9 mouse cellular contexts compared by ENCODE assay signal in the genomic region with DNA sequence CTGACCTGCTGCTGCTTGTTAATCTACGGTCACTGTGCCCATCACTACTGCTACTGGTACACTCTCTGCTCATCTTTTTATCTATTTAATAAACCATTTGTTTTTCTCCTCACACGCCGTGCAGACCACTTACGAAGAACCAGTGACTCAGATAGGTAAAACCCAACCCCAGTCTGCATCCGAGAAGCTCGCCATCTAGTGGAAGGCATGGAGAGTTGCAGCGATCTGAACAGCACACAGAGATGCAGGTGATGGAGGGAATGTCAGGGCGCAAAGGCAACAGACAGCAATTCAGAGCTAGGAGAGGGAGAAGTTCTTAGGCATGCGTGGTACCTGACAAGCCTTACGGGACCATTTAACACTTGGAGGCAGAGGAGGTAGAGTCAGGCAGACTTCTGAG. TPM values are rescaled to one million over a fixed set of nuclear protein-coding genes. Genes with fewer than 3 reads are reported as not detected.
DNase-seq lines count a peak whose midpoint lies in the region; TF ChIP-seq lines count a peak whose summit lies in the region.
"Had no signal": no experiment of that assay in that cellular context is flagged by ENCODE, and none has a peak within 500 bp of the region (broad histone marks: within the 10 kb centered on the region; RNA-seq: fewer than 3 reads in every experiment).

No protein-coding gene starts in this region.

- no peak overlapping the region for H3K4me2 ChIP-seq in CH12.LX (ENCODE audit: insufficient read depth, low read depth, poor library complexity, severe bottlenecking)
- H3K4me2 ChIP-seq: midbrain, embryonic 12.5 days had no signal

- H3K27me3 ChIP-seq in CH12.LX (replicated peaks): peaks cover 80% of the 10 kb centered on the region
- H3K27me3 ChIP-seq: midbrain, embryonic 12.5 days had no signal

- no peaks in the 10 kb centered on the region for H3K9me3 ChIP-seq in CH12.LX (replicated peaks; ENCODE audit: low read length)
- H3K9me3 ChIP-seq: midbrain, embryonic 12.5 days had no signal

- TF ChIP-seq POLR2A in CH12.LX (IDR thresholded peaks at IDR 0.05; ENCODE audit: low read depth, low read length): no peak

- TF ChIP-seq RAD21 in CH12.LX (IDR thresholded peaks at IDR 0.05; ENCODE audit: low read depth, low read length): peak; percentile 58

- H3K4me3 ChIP-seq in CH12.LX (replicated peaks in 1 of 3; ENCODE audit: low read depth in 2 of 3, low read length in 2 of 3, poor library complexity in 1 of 3): no peak overlapping the region
- H3K4me3 ChIP-seq: midbrain, embryonic 12.5 days had no signal

- no peak for TF ChIP-seq EP300 in CH12.LX (IDR thresholded peaks at IDR 0.05; ENCODE audit: low read length)

- no peaks in the 10 kb centered on the region for H3K36me3 ChIP-seq in CH12.LX (replicated peaks in 1 of 2; ENCODE audit: control insufficient read depth in 1 of 2, insufficient read depth in 1 of 2, low read length in 1 of 2)
- H3K36me3 ChIP-seq: midbrain, embryonic 12.5 days had no signal

- intact Hi-C loops in left cerebral cortex, postnatal 4 days (cut with DNase I): no loop called here
- intact Hi-C loops in heart, postnatal 25 days (cut with DNase I): no loop called here

- DNase-seq in left cerebral cortex, adult 18-20 months (ENCODE audit: low spot score in 2 of 2): peak; percentile 34 to 45
- no peak for DNase-seq in left cerebral cortex, postnatal 4 days
- peak; percentile 44 for DNase-seq in CH12.LX (ENCODE audit: extremely low read depth)
- DNase-seq in R1 (ENCODE audit: low read depth, low spot score): peak; percentile 74
- peak; percentile 22 for DNase-seq in embryo, embryonic 9.5 days (ENCODE audit: extremely low spot score)
- peak; percentile 51 for DNase-seq in mesoderm, embryonic 11.5 days (ENCODE audit: low read depth, low spot score)
- no peak for DNase-seq in heart, postnatal 25 days (ENCODE audit: low spot score)

- no peaks in the 10 kb centered on the region for H3K79me2 ChIP-seq in CH12.LX (replicated peaks; ENCODE audit: control insufficient read depth, extremely low read depth, insufficient read depth, poor library complexity, severe bottlenecking)

- H3K27ac ChIP-seq in CH12.LX (ENCODE audit: insufficient read depth, low read depth): no peak overlapping the region
- H3K27ac ChIP-seq: midbrain, embryonic 12.5 days had no signal

- no peaks in the 10 kb centered on the region for H3K4me1 ChIP-seq in CH12.LX (ENCODE audit: control insufficient read depth in 1 of 2, insufficient read depth in 2 of 2)
- H3K4me1 ChIP-seq: midbrain, embryonic 12.5 days had no signal

- in situ Hi-C loops in CH12.LX (cut with MboI; ENCODE audit: low pct_ligation_motif_present, low pct_unique_long_range_greater_than_20kb, low sequenced_read_pairs): no loop called here

- dilution Hi-C loops in CH12.LX (cut with MboI; ENCODE audit: extremely low pct_ligation_motif_present, extremely low pct_unique_long_range_greater_than_20kb, low sequenced_read_pairs): no loop called here

- H3K9ac ChIP-seq in CH12.LX (ENCODE audit: insufficient read depth, low read depth): no peak overlapping the region
- H3K9ac ChIP-seq: midbrain, embryonic 12.5 days had no signal

- peak; percentile 76 to 88 for TF ChIP-seq CTCF in CH12.LX (conservative IDR thresholded peaks at IDR 0.05 in 1 of 2, IDR thresholded peaks at IDR 0.05 in 1 of 2; ENCODE audit: low read depth in 2 of 2, low read length in 2 of 2)

TF ChIP-seq in CH12.LX, 34 proteins besides CTCF, POLR2A, EP300 and RAD21:
- TF ChIP-seq SMC3 (IDR thresholded peaks at IDR 0.05; ENCODE audit: low read depth, low read length): peak; percentile 89
- no peak for TF ChIP-seq HCFC1 (IDR thresholded peaks at IDR 0.05; ENCODE audit: low read depth, low read length)
- no peak for TF ChIP-seq JUN (IDR thresholded peaks at IDR 0.05; ENCODE audit: insufficient read depth, low read depth, low read length)
- TF ChIP-seq IRF4 (IDR thresholded peaks at IDR 0.05; ENCODE audit: low read depth, low read length): 0 out of 2 replicates have a peak, but pooled peaks have one; percentile 9

RNA-seq across cellular contexts. Expression of a gene that starts 10.7 kb away (rescaled TPM):
- total RNA-seq in left cerebral cortex, adult 18-20 months (2021): not detected
- not detected for total RNA-seq in left cerebral cortex, postnatal 4 days (2021)
- total RNA-seq in CH12.LX (2012; rRNA removed) (not detected in 2 replicates), CH12.LX (2014; rRNA removed) (not detected in 2 replicates)
- not detected in 2 replicates for polyA plus RNA-seq in CH12.LX (2012; ENCODE audit: insufficient read length, low read depth)
- not detected for total RNA-seq in heart, postnatal 25 days (2021)
- total RNA-seq: heart, adult 18-20 months had no signal
- polyA plus RNA-seq: midbrain, embryonic 12.5 days had no signal

RNA-seq across cellular contexts. Expression of a gene that starts 14.8 kb away (rescaled TPM):
- total RNA-seq in left cerebral cortex, adult 18-20 months (2021): 10 to 100 TPM; 19.7 to 19.8 TPM
- 10 to 100 TPM in 1 of 2 experiments, 1 to 10 TPM in 1; 7.1 to 10.8 TPM for total RNA-seq in left cerebral cortex, postnatal 4 days (2021)
- total RNA-seq in CH12.LX (2012; rRNA removed) (0.04 TPM in 2 replicates), CH12.LX (2014; rRNA removed) (not detected in 2 replicates)
- polyA plus RNA-seq in CH12.LX (2012; ENCODE audit: insufficient read length, low read depth): 0.07 TPM in 2 replicates
- not detected for total RNA-seq in heart, postnatal 25 days (2021)
- total RNA-seq: heart, adult 18-20 months had no signal

Comparison
In these comparisons a context has a peak if more than half of its experiments do, and no peak if none do; other contexts are left out.
1. DNase-seq: peak in left cerebral cortex, adult 18-20 months (2 of 2), CH12.LX (single experiment), R1 (single experiment), embryo, embryonic 9.5 days (single experiment) and mesoderm, embryonic 11.5 days (single experiment); none in left cerebral cortex, postnatal 4 days (single experiment) and heart, postnatal 25 days (single experiment).
2. RNA of a gene that starts 14.8 kb away (total RNA-seq): 19.7 to 19.8 TPM in left cerebral cortex, adult 18-20 months and 7.1 to 10.8 TPM in left cerebral cortex, postnatal 4 days; 0.04 TPM in CH12.LX and not detected in heart, postnatal 25 days; every median in the first group is over 4 times any median in the second.